In genomic region chr15:98901530-98901929, GRCm38 (mm10) we compare ENCODE assay signal across 1 mouse cellular context.
TF ChIP-seq lines count a peak whose summit lies in the region.

No protein-coding gene starts in this region.

TF ChIP-seq in MEL, 35 proteins besides CTCF, POLR2A, EP300 and RAD21:
- TF ChIP-seq CHD1 (IDR thresholded peaks at IDR 0.05; ENCODE audit: low read depth, low read length) = no peak
- TF ChIP-seq SMC3 (IDR thresholded peaks at IDR 0.05; ENCODE audit: low read depth, low read length) = peak; percentile 53
- TF ChIP-seq NELFE (IDR thresholded peaks at IDR 0.05; ENCODE audit: low read depth, low read length) = no peak
- TF ChIP-seq ZMIZ1 (IDR thresholded peaks at IDR 0.05; ENCODE audit: low read depth, low read length) = no peak
- no peak for TF ChIP-seq TCF12 (IDR thresholded peaks at IDR 0.05; ENCODE audit: low read depth, low read length)
- no peak for TF ChIP-seq MEF2A (IDR thresholded peaks at IDR 0.05; ENCODE audit: extremely low read depth, insufficient replicate concordance, low read depth, low read length, poor library complexity, severe bottlenecking)
- peak; percentile 43 for TF ChIP-seq ZC3H11A (IDR thresholded peaks at IDR 0.05; ENCODE audit: low read depth, low read length)
- peak; percentile 75; the same call in 1 of the 2 replicates for TF ChIP-seq MYC (IDR thresholded peaks at IDR 0.05; ENCODE audit: low read depth, low read length)
